Mouse (Mus musculus): ENCODE results near the gene Mterf4.
"Not testable (repeated sequence)": the region's sequence is repeated elsewhere in the genome, so short reads cannot be mapped to it uniquely, and the experiment has no call there.

Gene Mterf4

DNA sequence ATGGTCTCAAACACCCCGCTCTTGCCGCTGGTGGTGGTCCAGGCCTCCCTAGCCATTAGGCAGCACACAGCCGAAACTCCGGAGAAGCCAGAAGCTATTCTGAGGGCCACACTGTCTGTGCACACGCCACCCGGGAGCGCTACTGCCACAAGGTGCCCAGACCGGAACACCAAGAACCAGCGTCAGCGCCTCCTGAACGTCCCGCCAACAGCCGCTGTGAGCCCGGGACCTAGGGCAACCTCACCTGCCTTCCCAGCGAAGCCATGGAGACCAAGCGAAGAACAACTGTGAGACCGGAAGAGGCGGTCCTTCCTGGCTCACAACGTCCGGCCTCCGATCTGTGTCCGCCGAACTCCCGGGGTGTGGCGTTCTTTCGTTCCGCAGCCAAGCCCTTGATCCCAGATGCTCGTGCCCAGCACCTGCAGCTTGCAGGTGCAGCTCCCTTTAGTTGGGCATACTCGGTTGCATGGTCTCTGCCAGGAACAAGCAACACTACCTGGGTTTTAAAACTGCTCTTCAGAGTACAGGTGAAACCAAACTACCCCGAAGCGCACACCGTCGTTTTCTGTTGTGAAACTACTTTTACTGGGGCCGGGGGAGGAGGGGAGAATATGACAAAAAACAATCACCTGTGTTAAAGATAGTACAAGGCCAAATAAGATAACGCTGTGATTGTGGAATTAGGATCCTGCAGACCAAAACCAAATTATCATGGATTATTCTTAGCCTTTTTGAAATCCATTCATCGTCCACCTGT lies at the start of gene Mterf4:
Gene Mterf4, minus strand, starts transcription at position 335 of the 757 bp plus-strand sequence.
- DNase-seq (ENCODE audit: low read depth), result peak; percentile 82

DNA sequence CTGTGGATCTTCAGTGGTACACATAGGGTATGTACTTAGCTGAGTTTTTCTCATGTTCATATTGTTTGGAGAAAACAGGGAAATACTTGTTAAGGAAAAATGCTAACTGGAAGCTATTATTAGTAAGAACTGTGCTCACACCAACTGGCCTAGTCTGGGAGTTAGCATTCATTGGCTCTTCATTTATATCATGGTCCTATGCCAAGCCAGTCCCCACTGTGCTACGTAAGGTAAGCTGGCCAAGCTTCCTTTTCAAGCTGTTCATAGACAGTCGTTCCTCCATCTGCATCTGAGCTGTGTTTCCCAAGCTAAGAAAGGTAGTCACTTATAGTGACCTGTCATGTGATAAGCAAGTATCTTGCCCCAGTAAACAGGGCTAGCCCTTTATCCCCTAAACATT lies 47.0 kb upstream of the Mterf4 start:
- DNase-seq (ENCODE audit: low read depth), result no peak

DNA sequence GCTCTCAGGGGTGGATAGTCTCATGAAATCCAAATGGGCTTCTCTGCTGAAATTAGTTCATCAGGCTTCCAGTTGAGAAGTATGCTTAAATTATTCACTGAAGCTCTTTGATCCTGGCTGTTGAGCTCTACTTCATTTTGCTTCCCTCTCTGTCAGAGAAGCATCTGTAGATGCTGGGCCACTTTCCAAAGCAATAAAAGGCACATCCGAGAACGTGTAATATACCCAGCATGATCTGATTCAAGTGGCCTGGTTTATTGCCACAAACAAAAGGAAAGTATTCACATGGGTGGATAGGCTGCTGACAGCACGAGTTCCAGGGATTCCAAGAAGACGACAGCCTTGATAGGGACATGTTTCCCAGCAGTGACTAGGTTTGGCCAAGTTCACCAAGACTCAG lies 44.0 kb upstream of the Mterf4 start:
- no peak for DNase-seq (ENCODE audit: low read depth)

DNA sequence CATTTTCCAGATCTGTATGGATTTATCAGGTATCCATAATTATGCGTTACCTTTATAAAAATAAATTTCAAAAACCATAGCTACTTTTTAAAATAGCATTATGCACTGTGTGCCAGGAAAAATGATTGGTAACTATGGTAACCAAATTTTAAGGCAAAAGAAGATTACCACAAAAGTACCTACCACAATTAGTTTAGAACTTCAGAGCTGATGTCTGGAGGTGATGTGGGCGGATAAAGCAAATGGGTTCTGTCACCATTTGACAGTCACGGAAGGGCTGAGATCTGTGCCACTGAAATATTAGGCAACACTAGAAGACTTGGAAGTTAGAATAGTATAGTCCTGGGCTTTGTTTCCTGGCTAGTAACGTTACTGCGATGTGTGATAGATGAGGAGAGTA lies 41.5 kb upstream of the Mterf4 start:
- DNase-seq (ENCODE audit: low read depth), result no peak

DNA sequence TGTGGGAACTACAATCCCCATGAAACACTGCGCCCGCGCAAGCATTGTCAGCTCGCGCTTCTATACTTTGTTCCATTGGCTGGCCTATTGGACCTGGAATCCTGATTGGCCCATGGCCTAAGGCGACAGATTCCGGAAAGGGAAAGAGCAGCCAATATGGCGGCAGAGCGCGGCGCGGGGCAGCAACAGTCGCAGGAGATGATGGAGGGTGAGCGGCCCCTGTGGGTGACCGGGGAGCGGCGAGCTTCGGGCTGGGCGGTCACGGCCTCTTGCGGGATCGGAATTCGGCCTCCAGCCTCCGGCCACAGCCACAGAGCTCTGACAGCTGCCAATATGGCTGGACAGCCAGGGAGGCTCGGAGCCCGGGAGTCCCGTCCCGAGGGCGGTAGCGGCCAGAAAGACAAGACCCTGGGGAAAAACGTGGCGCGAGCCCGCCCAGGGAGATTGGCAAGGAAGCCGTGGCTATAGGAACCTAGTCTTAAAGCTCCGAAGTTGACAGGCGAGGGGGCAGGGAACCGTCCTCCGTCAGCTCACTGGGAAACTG lies 37.9 kb upstream of the Mterf4 start:
- peak; percentile 95 for DNase-seq (ENCODE audit: low read depth)

DNA sequence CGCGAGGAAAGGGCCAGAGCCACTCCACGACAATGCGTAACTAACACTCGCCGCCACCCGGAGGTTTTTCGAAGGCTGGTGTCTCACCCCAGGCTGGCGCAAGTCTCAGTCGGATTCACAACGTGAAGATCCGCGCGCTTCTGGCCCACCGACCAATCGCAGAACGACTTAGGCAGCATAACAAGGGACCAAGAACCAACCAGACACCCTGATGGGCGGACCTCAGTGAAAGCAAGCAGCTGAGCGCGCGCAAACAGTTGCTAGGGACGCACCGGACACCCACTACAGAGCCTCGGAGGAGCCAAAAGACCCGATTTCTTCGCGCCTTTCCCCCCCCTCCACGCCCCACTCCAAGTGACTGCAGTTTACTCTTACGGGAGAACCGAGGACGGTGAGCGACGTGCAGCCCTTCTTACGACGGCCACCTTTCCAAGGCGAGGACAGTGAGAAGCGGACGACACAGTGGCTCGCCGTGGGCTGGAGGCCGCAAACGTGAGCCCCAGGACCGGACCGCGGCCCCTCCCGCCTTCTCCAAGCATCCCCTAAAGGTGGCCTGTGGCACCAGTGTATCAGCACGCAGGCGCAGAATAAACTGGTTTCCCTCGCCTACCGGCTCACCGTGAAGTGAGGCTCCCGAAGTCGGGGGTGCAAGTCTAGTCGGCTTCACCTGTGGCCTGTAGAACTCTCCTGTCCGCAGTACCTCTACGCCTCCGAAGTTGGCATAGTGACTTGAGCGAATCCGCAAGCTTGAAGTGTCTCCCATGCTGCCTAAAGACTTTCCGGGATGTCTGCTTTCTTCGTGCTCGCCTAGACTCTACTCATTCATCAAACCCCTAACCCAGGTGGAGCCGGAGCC lies 37.2 kb upstream of the Mterf4 start, which contains the start of the genes Ppp1r7 and Pask:
Gene Ppp1r7, plus strand, starts transcription at position 207 of the 856 bp plus-strand sequence.
Gene Pask, minus strand, starts transcription at position 835 of the 856 bp plus-strand sequence.
- DNase-seq (ENCODE audit: low read depth), result peak; percentile 98

DNA sequence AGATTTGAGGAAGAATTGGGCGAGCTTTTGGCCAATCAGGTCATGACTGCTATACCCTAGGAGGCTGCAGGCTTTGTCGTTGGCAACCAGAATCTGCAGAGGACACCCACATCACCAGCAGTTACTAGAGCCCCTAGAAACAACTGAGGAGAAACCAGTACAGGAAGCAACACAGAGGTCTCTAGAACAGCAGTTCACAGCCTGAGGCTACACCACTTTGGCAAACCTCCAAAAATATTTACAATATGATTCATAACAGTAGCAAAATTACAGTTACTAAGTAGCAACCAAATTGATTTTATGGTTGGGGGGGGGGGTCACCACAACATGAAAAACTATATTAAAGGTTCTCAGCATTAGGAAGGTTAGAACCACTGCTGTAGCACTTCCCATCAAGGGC lies 28.9 kb upstream of the Mterf4 start:
- peak; percentile 8 for DNase-seq (ENCODE audit: low read depth)

DNA sequence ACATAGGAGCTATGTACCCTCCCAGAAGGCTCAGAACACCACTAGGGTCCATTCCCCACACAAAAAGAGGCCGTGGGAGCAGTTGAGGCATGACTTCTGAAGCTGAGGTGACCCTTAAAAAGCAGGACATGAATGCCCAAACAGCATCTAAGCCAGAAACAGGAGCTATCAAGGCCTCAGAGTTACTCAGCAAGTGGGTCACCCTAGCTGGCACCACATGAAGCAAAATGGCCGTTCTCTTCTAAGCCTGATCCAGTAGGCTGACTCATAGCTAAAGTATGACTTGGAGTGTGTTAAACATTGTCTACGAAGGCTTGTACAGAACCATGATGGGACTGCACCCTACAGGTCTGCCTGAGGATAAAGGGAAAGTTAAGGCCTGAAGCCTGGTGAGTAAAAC lies 20.7 kb upstream of the Mterf4 start:
- DNase-seq (ENCODE audit: low read depth), result no peak

DNA sequence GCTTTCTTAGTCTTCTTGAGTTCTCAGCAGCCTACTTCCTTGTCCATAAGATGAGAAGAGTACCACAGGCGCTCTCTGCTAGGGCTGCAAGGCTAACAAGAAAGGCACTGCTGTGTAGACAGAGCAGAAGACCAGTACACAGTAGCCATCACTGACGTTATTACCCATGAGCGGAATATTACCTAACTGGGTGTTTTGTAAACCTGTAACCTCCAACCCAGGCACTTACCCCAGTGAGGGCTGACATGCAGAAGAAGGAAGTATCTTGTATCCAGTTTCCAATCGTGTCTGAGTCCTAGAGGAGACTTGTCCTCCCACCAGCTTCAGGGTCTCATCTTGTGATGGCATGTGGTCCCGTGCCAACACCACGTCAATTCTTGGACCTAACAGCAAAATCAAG lies 18.3 kb upstream of the Mterf4 start:
- peak; percentile 26 for DNase-seq (ENCODE audit: low read depth)

DNA sequence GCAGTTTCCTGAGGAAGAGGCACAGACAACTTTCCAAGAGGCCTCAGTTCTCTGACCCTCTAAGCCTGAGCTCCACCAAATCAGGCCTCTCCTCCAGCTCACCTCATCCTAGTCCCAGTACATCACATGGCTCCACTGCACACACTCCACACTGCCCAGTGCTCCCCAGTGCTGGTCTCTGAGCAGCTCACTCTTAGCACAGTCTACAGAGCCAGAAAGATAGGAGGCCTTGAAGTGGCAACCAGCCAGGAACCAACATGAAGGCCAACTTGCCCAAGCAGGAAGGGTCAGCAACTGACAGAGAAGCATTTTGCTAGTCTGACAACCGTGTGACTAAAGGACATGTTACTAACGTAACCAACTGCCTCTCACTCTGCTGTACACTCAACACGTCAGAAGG lies 5.1 kb downstream of the Mterf4 start:
- DNase-seq (ENCODE audit: low read depth), result peak; percentile 8

DNA sequence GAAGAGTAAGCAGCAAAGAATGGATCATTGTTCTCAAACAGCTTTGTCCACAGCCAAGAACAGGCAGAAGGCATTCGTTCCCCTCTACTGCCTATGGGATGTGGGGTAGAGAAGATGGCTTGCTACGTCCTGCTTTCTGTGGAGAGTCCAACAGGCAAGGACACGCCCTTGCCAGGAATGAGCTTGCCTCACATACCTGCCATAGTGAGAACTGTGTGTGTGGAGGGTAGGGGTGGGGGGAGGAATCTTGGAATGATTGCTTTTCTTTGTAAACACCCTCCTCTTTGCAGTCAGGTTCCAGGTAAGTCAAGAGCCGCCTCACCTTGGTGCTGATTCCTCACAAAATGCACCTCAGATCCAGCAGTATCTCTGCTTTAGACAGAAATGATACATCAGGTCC lies 5.9 kb downstream of the Mterf4 start:
- no peak for DNase-seq (ENCODE audit: low read depth)

DNA sequence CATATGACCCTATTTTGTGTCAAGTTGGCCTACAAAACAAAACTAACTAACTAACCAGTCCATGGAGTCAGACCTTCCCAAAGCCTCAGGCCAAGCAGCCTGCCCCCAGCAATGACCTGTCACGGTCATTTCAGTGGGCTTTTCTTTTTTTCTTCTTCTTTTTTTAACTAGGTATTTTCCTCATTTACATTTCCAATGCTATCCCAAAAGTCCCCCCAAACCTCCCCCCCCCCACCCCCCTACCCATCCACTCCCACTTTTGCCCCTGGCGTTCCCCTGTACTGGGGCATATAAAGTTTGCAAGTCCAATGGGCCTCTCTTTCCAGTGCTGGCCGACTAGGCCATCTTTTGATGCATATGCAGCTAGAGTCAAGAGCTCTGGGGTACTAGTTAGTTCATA lies 11.2 kb downstream of the Mterf4 start:
- not testable (repeated sequence) for DNase-seq (ENCODE audit: low read depth)

DNA sequence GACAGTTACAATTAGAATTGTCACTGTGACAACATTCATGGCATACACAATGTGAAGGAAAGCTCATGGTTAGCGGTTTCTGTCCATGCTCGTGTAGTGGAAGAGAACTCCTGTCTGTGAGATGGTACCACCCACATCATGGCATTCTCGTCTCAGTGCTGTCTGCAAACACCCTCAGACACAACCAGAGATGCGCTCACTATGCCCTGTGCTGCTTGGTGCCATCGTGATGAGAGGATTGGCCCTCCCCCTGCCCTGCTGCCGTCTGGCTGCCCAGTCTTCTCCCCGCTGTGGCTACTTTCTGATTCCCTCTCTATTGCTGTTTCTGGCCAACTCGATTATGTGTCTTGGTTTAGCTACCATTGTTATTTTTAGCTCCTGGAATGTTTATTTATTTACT lies 13.7 kb downstream of the Mterf4 start:
- DNase-seq (ENCODE audit: low read depth), result no peak

DNA sequence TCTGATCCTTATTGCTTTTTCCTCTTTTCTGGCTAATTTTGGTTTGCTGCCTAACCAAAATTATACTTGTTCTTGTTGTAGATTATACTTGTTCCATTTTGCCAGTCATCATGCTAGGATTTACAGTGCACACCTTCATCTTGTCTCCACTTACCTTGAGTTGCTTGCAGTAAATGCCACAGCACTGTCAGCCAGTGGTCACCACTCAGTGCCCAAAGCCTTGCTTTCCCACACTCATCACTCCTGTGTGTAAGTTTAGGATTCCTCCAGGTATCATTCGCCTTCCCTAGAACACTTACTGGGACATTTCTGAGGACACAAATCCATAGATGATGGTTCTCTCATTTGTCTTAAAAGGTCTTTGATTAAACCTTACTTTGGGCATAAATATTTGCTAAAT lies 14.1 kb downstream of the Mterf4 start:
- no peak for DNase-seq (ENCODE audit: low read depth)

DNA sequence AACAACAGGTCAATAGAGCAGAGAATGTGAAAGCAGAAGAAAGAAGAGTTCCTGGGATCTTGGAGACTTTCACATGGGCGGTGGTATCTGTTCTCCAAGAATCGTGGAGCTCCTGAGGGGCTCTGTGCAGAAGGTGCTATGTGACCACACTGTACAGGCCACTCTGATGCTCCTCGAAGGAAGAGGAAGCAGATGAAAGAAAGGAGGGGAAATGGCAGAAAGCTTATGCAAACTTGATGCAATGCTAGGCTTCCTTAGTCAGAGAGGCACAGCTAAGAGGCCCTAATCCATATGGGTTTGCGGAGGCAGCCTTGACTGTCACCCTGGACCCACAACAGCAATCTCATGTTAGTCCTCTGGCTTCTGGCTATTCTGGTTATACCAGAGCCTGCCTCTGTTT lies 14.8 kb downstream of the Mterf4 start:
- peak; percentile 48 for DNase-seq (ENCODE audit: low read depth)

DNA sequence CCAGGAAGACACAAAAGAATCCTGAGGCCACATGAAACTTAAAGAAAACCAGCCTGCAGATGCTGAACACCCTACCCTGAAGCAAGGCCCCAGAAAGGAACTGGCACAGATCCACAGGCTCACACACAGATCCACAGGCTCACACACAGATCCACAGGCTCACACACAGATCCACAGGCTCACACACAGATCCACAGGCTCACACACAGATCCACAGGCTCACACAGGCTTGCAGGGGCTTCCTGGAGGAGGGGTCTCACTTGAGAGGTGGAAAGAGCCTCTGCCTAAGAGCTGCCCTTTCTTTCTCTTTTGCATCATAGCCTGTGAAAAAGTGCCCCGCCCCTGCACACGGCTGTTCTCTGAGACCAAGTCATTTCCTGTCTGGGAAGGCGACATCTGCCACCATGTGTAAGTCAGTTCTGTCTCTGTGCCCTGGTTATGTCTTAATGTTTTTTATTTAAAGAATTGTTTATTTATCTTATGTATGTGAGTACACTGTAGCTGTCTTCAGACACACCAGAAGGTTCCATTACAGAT lies 16.0 kb downstream of the Mterf4 start:
- peak; percentile 70 for DNase-seq (ENCODE audit: low read depth)

DNA sequence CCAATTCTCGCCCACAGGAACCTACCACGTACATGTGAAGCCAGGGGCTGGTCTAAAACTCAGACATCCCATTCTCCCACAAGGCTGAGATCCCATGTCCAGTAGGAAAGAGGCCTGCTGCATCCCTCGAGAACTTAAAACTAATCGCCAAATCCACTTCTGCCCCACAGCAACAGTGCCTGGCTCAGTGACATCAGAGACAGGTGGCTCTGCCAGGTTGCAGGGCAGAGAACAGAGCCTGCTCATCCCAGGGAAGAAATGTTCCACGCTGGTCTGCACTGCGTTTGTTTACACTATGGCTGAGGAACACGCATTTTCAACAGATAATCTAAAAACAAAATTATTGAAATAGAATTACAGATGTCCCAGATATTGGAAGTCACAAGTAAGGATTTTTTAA lies 28.7 kb downstream of the Mterf4 start:
- no peak for DNase-seq (ENCODE audit: low read depth)

DNA sequence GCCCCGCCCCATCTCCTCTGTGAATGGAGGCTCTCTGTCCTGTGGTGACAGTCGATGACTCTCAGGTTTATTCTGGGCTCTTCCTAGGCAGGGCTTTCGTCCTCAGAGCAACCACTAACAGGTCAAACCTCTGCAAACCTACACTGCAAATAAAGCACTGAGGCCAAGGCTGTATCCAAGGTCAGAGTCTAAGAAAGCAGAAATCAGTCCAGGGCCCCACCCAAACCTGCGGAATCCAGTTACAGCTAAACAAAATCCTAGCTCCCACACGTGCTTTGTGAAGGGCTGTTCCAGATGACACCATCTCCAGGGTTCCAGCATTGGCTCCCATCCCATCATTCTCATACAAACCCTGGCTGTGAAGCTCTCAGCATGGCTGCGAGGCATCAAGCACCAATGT lies 30.2 kb downstream of the Mterf4 start:
- no peak for DNase-seq (ENCODE audit: low read depth)

DNA sequence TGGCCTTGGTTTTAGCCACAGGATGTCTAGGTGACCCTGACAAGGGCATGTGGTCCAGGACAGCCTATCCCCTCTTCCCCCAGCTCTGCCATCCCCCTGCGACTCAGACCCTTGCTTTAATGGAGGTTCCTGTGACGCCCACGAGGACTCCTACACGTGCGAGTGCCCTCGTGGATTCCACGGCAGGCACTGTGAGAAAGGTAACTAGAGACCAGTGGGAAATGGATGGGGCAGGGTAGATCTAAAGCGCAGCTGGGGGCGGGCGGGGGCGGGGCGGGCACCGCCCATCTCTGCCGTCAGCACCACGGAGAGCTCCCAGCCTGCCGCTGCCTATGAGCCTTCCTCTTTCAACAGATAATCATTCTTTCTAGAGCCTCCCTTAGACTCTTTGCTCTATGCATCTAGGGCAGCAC lies 33.3 kb downstream of the Mterf4 start:
- peak; percentile 35 for DNase-seq (ENCODE audit: low read depth)

DNA sequence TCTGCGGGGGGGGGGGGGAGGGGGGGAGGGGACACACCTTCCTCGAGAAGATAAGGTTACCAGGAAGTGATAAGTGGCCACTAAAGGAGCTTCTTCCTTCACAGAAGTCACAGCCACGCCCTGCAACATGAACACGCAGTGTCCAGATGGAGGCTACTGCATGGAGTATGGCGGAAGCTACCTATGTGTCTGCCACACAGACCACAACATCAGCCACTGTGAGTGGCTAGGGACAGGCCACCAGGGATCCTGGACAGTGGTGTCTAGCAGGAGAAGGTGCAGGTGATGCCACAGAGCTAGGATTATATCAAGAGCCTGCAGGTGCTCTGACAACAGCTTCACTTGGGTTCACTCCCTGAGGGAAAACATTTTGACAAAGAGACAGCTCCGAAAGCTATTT lies 34.0 kb downstream of the Mterf4 start:
- no peak for DNase-seq (ENCODE audit: low read depth)

DNA sequence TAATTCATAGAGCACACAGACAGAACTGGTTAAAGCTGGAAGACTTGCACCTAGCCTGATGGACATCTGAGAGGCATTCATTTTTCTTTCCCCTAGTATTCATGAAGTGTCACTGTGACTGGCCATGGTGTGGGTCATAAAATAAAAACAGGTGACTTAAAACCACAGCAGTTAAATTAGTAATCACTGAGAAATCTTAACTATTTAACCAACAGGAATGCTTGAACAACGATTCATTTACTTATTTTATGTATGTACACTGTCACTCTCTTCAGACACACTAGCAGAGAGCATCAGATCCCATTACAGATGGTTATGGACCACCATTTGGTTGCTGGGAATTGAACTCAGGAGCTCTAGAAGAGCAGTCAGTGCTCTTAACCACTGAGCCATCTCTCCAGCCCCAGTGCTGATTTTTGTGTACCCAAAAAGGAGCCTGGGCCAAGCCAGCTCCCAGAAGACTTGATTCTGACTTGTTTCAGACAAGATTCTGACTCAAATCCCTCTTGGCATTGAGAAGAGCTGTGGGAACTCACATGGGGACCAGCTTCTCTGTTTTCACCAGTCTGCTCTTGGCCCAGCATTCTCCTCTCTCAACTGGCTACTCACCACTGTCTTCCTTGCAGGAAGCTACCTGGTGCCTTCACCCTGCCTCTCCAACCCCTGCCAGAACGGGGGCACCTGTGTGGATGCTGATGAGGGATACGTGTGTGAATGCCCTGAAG lies 35.0 kb downstream of the Mterf4 start:
- DNase-seq (ENCODE audit: low read depth), result no peak

DNA sequence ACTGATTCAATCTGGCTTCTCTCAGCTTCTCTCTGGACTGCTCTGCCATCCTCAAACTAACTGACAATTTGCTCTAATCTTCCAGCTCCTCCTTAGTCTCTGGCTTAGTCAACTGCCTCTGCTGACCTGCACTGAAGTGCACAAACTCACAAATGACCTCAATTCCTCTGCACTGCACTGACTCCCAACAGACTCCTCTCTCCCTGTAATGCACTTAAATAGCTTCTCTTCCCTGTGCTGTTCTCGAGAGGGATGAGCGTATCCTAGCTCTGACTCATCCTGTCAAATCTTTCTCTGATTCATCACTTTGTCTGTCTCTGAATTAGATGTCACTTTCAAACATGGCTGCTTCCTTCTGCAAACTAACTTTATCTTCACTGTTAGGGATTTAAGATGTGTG lies 37.5 kb downstream of the Mterf4 start:
- DNase-seq (ENCODE audit: low read depth), result no peak
